Mouse (Mus musculus): ENCODE results near the gene Eaf2.

DNA sequence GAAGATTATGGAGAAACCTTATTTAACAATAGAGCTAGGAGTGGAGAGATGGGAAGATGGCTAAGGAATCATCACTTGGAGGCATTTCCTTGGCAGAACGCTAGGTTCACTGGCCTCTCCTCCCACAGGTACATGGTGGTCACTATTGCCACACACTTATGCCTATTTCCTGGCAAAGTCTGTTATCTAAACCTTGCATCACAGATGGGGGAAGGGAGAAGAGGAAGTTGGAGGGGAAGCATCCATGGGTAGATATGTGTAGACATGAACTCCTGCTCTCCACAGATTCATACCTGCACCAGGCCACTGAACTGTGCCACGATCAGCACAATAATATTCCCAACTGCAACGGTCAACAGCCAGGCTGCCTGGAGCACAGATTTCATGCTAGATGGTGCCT lies 122.8 kb downstream of the Eaf2 start:
- TF ChIP-seq EP300 (optimal IDR thresholded peaks at IDR 0.05) (no peak), CTCF (IDR thresholded peaks at IDR 0.05; ENCODE audit: low read depth) (no peak)
